Mouse (Mus musculus): ENCODE measurements around the gene Sema3f. TPM values are rescaled to one million over a fixed set of nuclear protein-coding genes. Genes with fewer than 3 reads are reported as not detected.

Sema3f gene
- total RNA-seq, 2 experiments from 2014 or later = 6.2 to 6.8 TPM

- DNase-seq (ENCODE audit: low spot score) = no peak
Observed at GRCm38 (mm10) chr9:107665308-107665707, 45.0 kb downstream of the Sema3f start.

GRCm38 (mm10) chr9:107663525-107663924, 46.8 kb downstream of the Sema3f start:
- DNase-seq (ENCODE audit: low spot score) = no peak

DNA sequence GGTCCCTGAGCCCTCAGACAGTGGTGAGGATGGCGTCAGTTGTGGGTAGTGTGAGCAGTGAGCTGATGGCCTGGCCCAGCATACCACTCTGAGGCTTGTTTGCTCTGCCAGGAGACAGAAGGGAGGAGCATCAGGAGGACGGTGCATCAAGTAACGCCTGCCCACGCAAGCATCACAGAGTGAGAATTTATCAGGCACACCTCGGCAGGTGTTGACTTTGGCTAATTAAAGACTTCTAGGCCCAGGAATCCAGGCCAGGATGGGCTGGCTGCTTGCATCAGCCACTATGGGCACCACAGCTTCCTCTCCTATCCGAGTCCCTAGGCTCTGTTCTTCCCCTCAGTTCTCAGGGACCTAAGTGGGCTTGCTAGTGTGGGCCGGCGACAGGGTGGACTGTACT, 47.9 kb downstream of the Sema3f start:
- DNase-seq (ENCODE audit: low spot score) = no peak

DNA sequence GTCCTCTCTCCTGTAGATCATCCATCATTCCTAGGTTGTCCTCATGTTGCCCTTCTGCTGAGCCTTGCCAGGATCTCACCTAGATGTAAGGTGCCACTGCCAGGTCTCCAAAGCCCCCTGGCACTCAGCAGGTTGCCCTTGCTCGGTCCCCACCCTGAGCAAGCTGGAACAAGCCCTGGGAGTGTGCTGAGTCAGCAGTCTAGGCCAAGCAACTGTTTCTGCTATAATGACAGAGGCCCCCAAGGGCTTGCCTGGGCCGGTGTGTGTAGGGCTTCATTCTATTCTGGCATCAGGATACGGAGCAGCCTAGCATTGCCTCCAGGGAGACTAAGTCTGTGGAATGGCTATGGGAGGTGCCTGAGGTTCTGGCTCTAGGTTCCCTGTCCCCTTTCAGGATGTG, 49.5 kb downstream of the Sema3f start:
- DNase-seq (ENCODE audit: low spot score) = no peak

DNA sequence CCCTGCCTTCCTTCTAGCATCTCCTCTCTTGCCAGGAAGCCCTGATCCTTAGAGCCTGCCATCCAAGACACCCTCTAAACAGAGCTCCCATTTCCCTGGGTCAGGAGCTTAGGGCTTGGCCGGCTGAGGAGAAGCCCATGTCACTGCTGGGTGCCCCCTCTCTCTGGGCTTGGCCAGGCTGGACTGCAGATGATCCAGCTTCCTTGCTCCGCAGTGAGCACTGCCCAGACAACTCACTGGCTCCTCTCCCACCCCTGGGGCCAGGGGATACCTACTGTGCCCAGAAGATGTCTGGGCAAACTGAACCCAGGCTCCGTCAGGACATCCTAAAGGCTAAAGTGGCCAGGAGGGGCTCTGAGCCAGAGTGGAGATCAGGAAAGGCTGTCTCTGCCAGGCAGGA, 50.3 kb downstream of the Sema3f start:
- DNase-seq (ENCODE audit: low spot score) = no peak

DNA sequence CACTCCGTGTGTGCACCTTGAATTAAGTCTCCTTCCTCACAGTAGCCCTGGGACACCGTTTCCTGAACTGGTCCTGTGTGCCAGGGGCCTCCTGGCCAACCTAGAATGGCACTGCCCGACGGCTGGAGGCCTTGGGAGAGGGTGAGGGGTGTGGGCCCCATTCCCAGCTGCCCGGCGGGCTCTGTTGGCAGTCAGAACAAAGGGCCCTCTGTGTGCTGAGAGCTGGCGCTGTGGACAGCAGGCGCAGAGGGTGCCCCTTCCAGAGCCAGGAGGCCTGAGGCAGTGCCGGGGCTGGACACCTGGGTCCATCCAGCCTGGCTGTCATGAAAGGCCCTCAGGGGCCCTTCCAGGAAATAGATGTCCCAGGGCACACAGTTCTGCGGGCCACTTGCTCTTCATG, 50.7 kb downstream of the Sema3f start:
- DNase-seq (ENCODE audit: low spot score) = no peak

- no peak for DNase-seq (ENCODE audit: low spot score)
Observed at GRCm38 (mm10) chr9:107658096-107658495, 52.2 kb downstream of the Sema3f start.

GRCm38 (mm10) chr9:107657144-107657543, 53.1 kb downstream of the Sema3f start:
- no peak for DNase-seq (ENCODE audit: low spot score)

GRCm38 (mm10) chr9:107654585-107654984, 55.7 kb downstream of the Sema3f start:
- no peak for DNase-seq (ENCODE audit: low spot score)

DNA sequence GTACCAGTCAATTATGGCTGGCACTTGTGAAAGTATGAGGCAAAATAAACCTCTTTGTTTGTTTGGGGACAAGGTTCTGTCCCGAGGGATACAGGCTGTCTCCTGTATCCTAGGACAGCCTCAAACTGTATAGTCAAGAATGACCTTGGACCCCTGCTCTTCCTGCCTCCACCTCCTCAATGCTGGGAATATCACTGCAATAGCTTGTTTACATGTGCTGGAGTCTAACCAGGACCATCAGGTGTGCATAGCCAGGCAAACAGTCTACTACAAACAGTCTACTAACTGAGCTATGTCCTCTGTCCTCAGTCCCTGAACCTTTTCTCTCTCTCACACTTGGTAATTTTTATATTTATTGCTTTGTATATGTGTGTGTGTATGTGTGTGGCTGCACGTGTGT, 56.8 kb downstream of the Sema3f start:
- DNase-seq (ENCODE audit: low spot score) = no peak

- DNase-seq (ENCODE audit: low spot score) = no peak
Observed at GRCm38 (mm10) chr9:107650708-107651481, 59.4 kb downstream of the Sema3f start.

- DNase-seq (ENCODE audit: low spot score) = no peak
Observed at GRCm38 (mm10) chr9:107650225-107650624, 60.0 kb downstream of the Sema3f start.

DNA sequence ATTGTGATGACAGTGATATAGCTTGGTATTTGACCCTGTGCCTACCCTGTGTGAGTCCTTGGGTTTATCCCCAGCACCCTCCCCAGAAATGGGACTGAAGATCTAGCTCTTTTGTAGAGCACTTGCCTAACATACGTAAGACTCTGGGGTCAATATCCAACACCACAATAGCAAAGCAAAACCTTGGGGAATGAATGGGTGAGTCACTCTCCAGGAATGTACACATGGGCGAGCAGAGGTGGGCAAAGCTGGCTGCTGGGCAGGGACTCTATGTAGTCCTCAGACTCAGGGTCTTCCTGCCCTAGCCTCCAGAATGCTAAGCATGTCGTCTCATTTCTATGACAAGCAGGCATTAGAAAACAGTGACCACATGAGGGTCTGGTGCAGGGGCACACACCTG, 61.5 kb downstream of the Sema3f start:
- no peak for DNase-seq (ENCODE audit: low spot score)

DNA sequence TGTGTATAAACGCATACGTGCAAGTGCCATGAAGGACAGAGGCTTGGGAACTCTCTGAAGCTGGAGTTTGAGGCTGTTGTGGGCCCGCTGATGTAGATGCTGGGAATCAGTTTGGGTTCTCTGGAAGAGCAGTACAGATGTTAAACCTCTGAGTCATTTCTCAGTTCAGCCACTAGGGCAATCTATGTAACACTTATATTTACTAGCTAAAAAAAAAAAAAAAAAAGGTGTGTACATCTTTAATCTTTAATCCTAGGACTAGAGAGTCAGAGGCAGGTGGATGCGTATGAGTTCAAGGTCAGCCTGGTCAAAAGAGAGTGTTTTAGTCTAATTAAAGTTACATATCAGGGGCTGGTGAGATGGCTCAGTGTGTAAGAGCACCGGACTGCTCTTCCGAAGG, 63.3 kb downstream of the Sema3f start:
- no peak for DNase-seq (ENCODE audit: low spot score)

DNA sequence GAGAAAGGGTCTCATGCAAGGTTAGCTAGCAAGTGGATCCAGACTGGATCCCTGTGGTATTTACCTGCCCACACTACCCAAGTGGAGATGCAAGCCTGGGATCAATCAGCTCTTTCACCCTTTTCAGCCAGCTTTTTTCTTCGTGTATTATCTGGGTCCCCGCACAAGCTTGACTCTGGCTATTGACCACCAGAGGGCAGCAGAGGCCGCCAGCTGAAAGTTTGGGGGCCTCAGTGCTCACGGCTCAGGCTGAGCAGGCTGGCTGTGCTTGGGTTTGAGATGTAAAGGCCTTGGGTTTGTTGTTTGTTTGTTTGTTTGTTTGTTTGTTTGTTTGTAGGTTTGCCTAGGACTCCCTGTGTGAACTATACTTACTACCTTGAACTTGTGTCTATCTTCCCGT, 64.7 kb downstream of the Sema3f start:
- peak; percentile 79 for DNase-seq (ENCODE audit: low spot score)

DNA sequence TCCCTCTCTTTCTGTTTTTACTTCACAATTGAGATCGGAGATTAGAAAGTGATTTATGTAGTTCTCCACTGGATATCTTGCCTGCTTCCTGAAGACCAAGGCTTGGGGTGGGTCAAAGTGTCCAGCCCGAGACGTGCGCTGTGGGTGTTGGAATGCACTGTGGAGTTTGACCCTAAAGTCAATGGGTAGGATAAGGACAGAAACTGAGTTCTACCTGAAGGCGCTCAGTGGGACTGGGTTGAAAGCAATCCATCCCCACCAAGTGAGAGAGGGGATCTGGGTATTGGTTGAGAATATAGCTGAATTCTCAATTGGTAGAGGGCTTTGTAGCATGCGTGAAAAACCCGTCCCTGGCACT, 65.1 kb downstream of the Sema3f start:
- no peak for DNase-seq (ENCODE audit: low spot score)

GRCm38 (mm10) chr9:107644495-107645152, 65.7 kb downstream of the Sema3f start:
- DNase-seq (ENCODE audit: low spot score) = peak; percentile 91

- DNase-seq (ENCODE audit: low spot score) = no peak
Observed at GRCm38 (mm10) chr9:107643544-107644214, 66.6 kb downstream of the Sema3f start.

DNA sequence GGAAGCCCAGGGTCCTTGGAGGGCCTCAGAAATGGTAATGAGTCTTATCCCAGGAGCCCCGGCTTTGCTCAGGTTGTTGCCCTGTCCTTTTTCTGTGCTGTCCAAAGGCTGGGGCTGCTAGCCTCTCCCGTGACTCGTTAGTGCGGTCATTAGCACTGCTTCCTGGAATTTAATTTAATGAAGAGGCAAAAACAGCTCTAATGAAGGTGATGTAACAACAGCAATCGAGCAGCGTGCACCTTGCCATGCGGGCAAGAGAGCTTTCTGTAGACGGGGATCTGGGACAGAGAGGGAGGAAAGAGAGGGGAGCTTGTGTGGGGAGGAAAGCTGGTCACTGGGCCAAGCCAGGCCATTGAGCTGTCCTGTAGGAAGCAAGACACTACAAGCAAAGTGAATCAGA, 68.6 kb downstream of the Sema3f start:
- DNase-seq (ENCODE audit: low spot score) = no peak

DNA sequence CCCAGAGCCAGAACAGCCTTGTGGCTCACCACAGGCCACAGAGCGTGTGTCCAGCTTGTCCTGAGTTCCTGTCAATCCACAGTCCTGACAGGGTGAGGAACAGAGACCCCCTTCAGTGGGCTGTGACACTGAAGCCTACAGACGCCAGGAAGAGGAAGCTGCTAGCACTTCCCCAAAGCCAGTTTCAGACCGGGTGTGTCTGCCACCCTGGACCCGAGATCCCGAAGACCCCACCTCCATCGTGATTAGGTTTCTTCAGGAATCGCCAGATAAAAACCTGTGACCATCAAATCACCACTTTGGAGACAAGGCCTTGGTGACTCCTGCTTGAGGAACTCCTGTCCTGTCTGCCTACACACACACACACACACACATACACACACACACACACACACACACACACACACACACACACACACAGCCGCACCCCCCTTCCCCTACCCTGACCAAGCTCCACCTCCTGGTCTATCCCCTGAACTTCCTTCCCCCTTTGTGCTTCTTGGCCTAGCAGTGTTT, 70.0 kb downstream of the Sema3f start:
- DNase-seq (ENCODE audit: low spot score) = no peak

- no peak for DNase-seq (ENCODE audit: low spot score)
Observed at GRCm38 (mm10) chr9:107637070-107637469, 73.2 kb downstream of the Sema3f start.

DNA sequence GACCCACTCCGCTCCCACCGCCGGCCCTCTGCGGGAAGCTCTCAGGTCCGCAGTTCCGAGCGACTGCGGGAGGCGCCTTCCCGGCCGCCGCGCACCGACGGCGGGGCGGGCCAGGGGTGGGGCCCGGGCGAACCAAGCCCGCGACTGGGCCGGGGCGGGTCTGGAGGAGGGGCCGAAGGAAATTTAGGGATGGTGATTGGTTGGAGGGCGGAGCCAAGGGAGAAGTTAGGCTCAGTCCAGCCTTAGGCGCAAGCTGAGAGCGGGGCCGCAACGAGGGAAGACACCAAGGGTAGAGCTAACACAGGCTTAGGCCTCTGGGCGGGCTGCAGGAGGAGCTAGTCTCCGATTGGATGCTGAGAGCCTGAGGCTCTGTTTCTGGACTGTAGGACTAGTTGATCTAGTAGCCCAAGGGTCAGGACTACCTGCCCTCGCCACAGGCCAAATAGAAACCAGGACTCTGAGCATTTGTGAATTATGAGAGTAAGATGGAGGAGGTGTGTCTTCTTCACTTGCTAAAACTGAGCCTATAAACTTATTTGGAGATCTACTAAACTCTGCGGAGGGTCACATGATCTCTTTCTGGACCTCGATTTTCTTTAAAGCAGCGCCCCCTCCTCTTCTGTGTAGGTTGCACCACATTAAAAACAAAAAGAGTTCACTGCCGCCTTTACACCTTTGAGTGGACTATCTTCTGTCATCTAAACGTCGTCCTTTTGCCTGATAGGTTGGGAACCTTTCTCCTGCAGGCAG, 74.8 kb downstream of the Sema3f start, which contains the start of gene Gnai2:
Gnai2 (minus strand) TSS at position 89 of the 750 bp plus-strand sequence.
- peak; percentile 99 for DNase-seq (ENCODE audit: low spot score)
